Mouse (Mus musculus): ENCODE measurements at regions not wholly inside any gene's neighbourhood (a gene's known extent, or its start where the extent isn't known, plus 50 kb on each side); places are given as distances from the start of the nearest gene placed in this dataset.

GRCm38 (mm10) chr12:15565941-15566784 lies 250.6 kb downstream of the Trib2 start:
- no peaks in the 10 kb centered on the region for H3K9me3 ChIP-seq (replicated peaks)
- H3K27me3 ChIP-seq: no peaks in the 10 kb centered on the region
- H3K4me3 ChIP-seq (replicated peaks): no peak overlapping the region
- no peaks in the 10 kb centered on the region for H3K4me1 ChIP-seq (replicated peaks)
- WGBS (ENCODE audit: insufficient replicate concordance): 31% methylated on average over 3 of the region's 3 CpGs
- no peak overlapping the region for H3K27ac ChIP-seq (replicated peaks)
- H3K4me2 ChIP-seq: no peak overlapping the region
- no peaks in the 10 kb centered on the region for H3K36me3 ChIP-seq (replicated peaks)
- no peak for ATAC-seq (ENCODE audit: insufficient read depth)
- H3K9ac ChIP-seq: no peak overlapping the region

- Histone ChIP-seq H3K4me1 (replicated peaks) (no peaks in the 10 kb centered on the region), H3K27ac (replicated peaks) (no peak overlapping the region), H3K4me2 (no peak overlapping the region), H3K9ac (no peak overlapping the region), H3K36me3 (replicated peaks) (no peaks in the 10 kb centered on the region), H3K27me3 (no peaks in the 10 kb centered on the region), H3K4me3 (replicated peaks) (no peak overlapping the region), H3K9me3 (replicated peaks) (no peaks in the 10 kb centered on the region)
- no peak for ATAC-seq (ENCODE audit: insufficient read depth)
- WGBS (ENCODE audit: insufficient replicate concordance): 54% methylated on average over 4 of the region's 4 CpGs
These were observed 253.9 kb downstream of the Trib2 start for GRCm38 (mm10) chr12:15562826-15563225.

DNA sequence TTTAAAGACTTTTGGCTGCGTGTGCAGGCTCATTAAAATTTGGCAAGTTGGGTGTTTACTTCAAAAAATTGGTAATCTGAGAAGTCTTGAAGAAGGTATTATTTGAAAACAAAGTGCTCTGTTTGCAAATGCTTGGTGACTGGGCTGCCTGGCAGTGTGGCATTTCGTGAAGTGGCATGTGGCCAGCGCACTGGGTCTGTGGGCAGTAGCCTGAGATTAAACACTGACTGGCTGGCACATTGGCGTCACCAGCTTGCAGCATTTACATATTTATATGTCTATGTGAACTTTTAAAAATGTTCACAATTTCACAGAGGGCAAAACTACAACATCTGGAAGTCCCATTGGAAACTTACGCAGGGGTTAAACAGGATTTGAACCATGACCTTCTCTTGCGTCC lies 261.3 kb downstream of the Trib2 start:
- no peaks in the 10 kb centered on the region for H3K4me1 ChIP-seq (replicated peaks)
- H3K9me3 ChIP-seq (replicated peaks): no peaks in the 10 kb centered on the region
- H3K27ac ChIP-seq (replicated peaks): no peak overlapping the region
- no peak overlapping the region for H3K4me2 ChIP-seq
- H3K36me3 ChIP-seq (replicated peaks): no peaks in the 10 kb centered on the region
- WGBS (ENCODE audit: insufficient replicate concordance): 69% methylated on average over 6 of the region's 6 CpGs
- H3K27me3 ChIP-seq: no peaks in the 10 kb centered on the region
- H3K9ac ChIP-seq: no peak overlapping the region
- no peak overlapping the region for H3K4me3 ChIP-seq (replicated peaks)
- no peak for ATAC-seq (ENCODE audit: insufficient read depth)

- Histone ChIP-seq H3K36me3 (replicated peaks) (no peaks in the 10 kb centered on the region), H3K9ac (no peak overlapping the region), H3K27me3 (no peaks in the 10 kb centered on the region), H3K4me1 (replicated peaks) (no peaks in the 10 kb centered on the region), H3K9me3 (replicated peaks) (no peaks in the 10 kb centered on the region), H3K27ac (replicated peaks) (no peak overlapping the region), H3K4me3 (replicated peaks) (no peak overlapping the region), H3K4me2 (no peak overlapping the region)
- WGBS (ENCODE audit: insufficient replicate concordance): 68% methylated on average over 4 of the region's 4 CpGs
- ATAC-seq (ENCODE audit: insufficient read depth): no peak
These were observed 263.1 kb downstream of the Trib2 start for GRCm38 (mm10) chr12:15553681-15554007.

DNA sequence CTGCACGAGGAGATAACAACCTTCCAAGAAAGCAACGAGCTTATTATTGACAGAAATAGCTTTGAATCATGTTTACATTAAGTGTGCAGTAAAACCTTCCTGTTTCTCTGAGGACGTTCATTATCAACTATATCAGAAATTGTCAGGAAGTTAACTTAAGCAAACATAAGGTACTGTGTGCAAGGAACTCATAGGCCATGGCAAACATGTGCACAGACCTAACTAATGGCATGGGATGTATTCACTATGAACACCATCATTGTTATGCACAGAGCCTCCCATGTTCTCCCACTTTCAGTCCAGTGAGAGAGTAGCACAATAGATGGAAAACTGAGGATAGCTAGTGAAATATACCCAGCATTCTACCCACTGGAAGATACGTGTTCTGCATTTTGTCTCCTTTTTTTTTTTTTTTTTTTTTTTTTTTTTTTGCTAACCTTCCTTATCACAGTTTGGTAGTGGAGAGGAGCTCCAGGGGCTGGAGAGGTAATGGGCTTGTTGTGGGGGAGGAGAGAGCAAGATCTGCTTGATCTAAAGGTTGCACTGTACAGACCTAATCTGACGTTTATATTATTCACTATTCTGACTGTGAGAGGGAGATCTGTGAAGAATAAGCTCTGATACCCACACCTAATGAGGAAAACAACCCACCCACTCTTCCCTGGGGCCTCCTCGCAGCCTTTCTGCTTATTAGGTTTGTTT lies 263.6 kb downstream of the Trib2 start:
- H3K36me3 ChIP-seq (replicated peaks): no peaks in the 10 kb centered on the region
- no peak overlapping the region for H3K9ac ChIP-seq
- no peaks in the 10 kb centered on the region for H3K4me1 ChIP-seq (replicated peaks)
- no peak overlapping the region for H3K4me3 ChIP-seq (replicated peaks)
- ATAC-seq (ENCODE audit: insufficient read depth): no peak
- H3K9me3 ChIP-seq (replicated peaks): no peaks in the 10 kb centered on the region
- H3K27me3 ChIP-seq: no peaks in the 10 kb centered on the region
- 35% methylated on average over 6 of the region's 6 CpGs for WGBS (ENCODE audit: insufficient replicate concordance)
- no peak overlapping the region for H3K4me2 ChIP-seq
- H3K27ac ChIP-seq (replicated peaks): no peak overlapping the region

GRCm38 (mm10) chr12:15552210-15552609 lies 264.5 kb downstream of the Trib2 start:
- Histone ChIP-seq H3K36me3 (replicated peaks) (no peaks in the 10 kb centered on the region), H3K9ac (no peak overlapping the region), H3K9me3 (replicated peaks) (no peaks in the 10 kb centered on the region), H3K4me3 (replicated peaks) (no peak overlapping the region), H3K4me1 (replicated peaks) (no peaks in the 10 kb centered on the region), H3K4me2 (no peak overlapping the region), H3K27ac (replicated peaks) (no peak overlapping the region), H3K27me3 (no peaks in the 10 kb centered on the region)
- no peak for ATAC-seq (ENCODE audit: insufficient read depth)
- WGBS (ENCODE audit: insufficient replicate concordance): 41% methylated on average over 2 of the region's 2 CpGs

DNA sequence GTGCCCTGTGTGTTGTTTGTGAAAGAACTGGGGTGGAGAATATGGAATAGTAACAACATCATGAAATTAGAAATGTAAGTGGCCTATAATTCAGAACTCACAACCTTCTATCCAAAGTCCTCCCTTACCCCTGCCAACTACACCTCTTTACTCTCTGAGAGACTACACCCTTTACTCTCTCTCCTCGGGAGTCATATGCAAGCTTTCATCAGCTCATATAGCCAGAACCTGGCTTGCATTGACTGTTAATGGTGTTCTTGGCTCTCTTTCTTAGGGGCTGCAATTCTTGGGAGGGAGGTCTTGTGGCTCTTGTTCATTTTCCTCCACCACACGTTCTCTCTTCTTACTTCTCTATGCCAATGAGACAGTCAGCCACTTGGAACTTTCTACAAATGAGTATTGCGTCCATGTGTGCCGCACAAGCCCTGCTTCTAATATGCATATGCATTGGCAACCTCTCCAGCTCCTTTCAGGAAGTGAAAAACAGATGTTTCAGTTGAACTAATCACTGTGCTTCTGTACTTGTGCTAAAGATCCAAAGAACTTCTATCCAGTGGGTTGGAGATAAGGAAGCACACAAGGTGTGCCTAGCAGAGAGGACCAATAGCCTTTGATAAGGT lies 265.3 kb downstream of the Trib2 start:
- no peak overlapping the region for H3K27ac ChIP-seq (replicated peaks)
- no peaks in the 10 kb centered on the region for H3K27me3 ChIP-seq
- no peaks in the 10 kb centered on the region for H3K4me1 ChIP-seq (replicated peaks)
- ATAC-seq (ENCODE audit: insufficient read depth): no peak
- 39% methylated on average over 4 of the region's 4 CpGs for WGBS (ENCODE audit: insufficient replicate concordance)
- H3K9ac ChIP-seq: no peak overlapping the region
- H3K36me3 ChIP-seq (replicated peaks): no peaks in the 10 kb centered on the region
- no peak overlapping the region for H3K4me2 ChIP-seq
- no peaks in the 10 kb centered on the region for H3K9me3 ChIP-seq (replicated peaks)
- H3K4me3 ChIP-seq (replicated peaks): no peak overlapping the region

GRCm38 (mm10) chr12:15544351-15544750 lies 272.4 kb downstream of the Trib2 start:
- no peak for ATAC-seq (ENCODE audit: insufficient read depth)
- no peak overlapping the region for H3K4me3 ChIP-seq (replicated peaks)

GRCm38 (mm10) chr12:15542486-15542885 lies 274.2 kb downstream of the Trib2 start:
- WGBS (ENCODE audit: insufficient replicate concordance): 40% methylated on average over 2 of the region's 2 CpGs
- Histone ChIP-seq H3K4me3 (replicated peaks) (no peak overlapping the region), H3K9me3 (replicated peaks) (no peaks in the 10 kb centered on the region), H3K9ac (no peak overlapping the region), H3K4me1 (replicated peaks) (no peaks in the 10 kb centered on the region), H3K27me3 (no peaks in the 10 kb centered on the region), H3K4me2 (no peak overlapping the region), H3K36me3 (replicated peaks) (no peaks in the 10 kb centered on the region), H3K27ac (replicated peaks) (no peak overlapping the region)
- ATAC-seq (ENCODE audit: insufficient read depth): no peak

More at GRCm38 (mm10) chr12:15544351-15544750, 272.4 kb downstream of the Trib2 start:
- Histone ChIP-seq H3K9ac (no peak overlapping the region), H3K36me3 (replicated peaks) (no peaks in the 10 kb centered on the region), H3K4me1 (replicated peaks) (no peaks in the 10 kb centered on the region), H3K27me3 (no peaks in the 10 kb centered on the region), H3K9me3 (replicated peaks) (no peaks in the 10 kb centered on the region), H3K27ac (replicated peaks) (no peak overlapping the region), H3K4me2 (no peak overlapping the region)
- 51% methylated on average over 1 of the region's 1 CpGs for WGBS (ENCODE audit: insufficient replicate concordance)

DNA sequence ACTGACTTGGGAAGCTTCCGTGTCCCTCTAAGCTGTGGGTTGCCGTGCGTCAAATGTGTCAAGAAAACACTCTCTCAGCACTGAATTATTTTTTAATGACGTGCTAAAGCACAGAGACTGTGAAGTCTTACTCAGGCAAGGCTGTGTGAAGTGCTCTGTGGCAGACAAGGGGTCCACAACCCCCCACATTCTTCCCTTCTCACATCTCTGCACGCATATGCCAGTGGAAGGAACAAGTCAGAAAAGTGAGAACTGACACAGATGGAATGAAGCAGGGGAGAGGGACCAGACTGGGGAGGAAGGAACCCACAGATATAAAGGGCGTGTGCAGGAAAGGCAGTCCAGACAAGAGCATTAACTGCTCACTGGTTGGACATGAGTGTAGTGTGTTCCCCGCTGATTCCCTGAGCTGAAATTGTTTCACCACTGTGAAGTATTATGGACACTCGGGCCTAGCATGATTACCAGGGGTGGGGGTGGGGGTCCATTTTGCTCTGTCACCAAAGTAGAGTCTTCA lies 279.8 kb downstream of the Trib2 start:
- Histone ChIP-seq H3K4me1 (replicated peaks) (no peaks in the 10 kb centered on the region), H3K9me3 (replicated peaks) (no peaks in the 10 kb centered on the region), H3K9ac (no peak overlapping the region), H3K4me3 (replicated peaks) (no peak overlapping the region), H3K27me3 (no peaks in the 10 kb centered on the region), H3K27ac (replicated peaks) (no peak overlapping the region), H3K36me3 (replicated peaks) (no peaks in the 10 kb centered on the region), H3K4me2 (no peak overlapping the region)
- 47% methylated on average over 8 of the region's 8 CpGs for WGBS (ENCODE audit: insufficient replicate concordance)
- no peak for ATAC-seq (ENCODE audit: insufficient read depth)

GRCm38 (mm10) chr12:15536247-15536646 lies 280.5 kb downstream of the Trib2 start:
- no peak for ATAC-seq (ENCODE audit: insufficient read depth)
- H3K4me3 ChIP-seq (replicated peaks): no peak overlapping the region
- H3K27ac ChIP-seq (replicated peaks): no peak overlapping the region

More at GRCm38 (mm10) chr12:15536247-15536646, 280.5 kb downstream of the Trib2 start:
- Histone ChIP-seq H3K9ac (no peak overlapping the region), H3K4me2 (no peak overlapping the region), H3K27me3 (no peaks in the 10 kb centered on the region), H3K9me3 (replicated peaks) (no peaks in the 10 kb centered on the region), H3K4me1 (replicated peaks) (no peaks in the 10 kb centered on the region), H3K36me3 (replicated peaks) (no peaks in the 10 kb centered on the region)
- WGBS (ENCODE audit: insufficient replicate concordance): 67% methylated on average over 5 of the region's 5 CpGs

All from liver, embryonic 15.5 days (tissue).